In genomic region chr1:74326916-74327315, GRCm38 (mm10) we compare ENCODE assay signal across 12 mouse cellular contexts. TPM values are rescaled to one million over a fixed set of nuclear protein-coding genes. Genes with fewer than 3 reads are reported as not detected.
A peak's percentile ranks its signal among the peaks of the same experiment; 100 is the strongest.
DNase-seq lines count a peak whose midpoint lies in the region; ATAC-seq and TF ChIP-seq lines count a peak whose summit lies in the region.
"Not testable (repeated sequence)": the region's sequence is repeated elsewhere in the genome, so short reads cannot be mapped to it uniquely, and the experiment has no call there.
"Had no signal": no experiment of that assay in that cellular context is flagged by ENCODE, and none has a peak within 500 bp of the region (broad histone marks: within the 10 kb centered on the region; RNA-seq: fewer than 3 reads in every experiment).

No protein-coding gene starts in this region.

- H3K9me3 ChIP-seq in E14TG2a.4 (ENCODE audit: low read length); forebrain, postnatal 0 days (ENCODE audit: low read length); intestine, postnatal 0 days (ENCODE audit: control insufficient read depth); liver, postnatal 0 days (ENCODE audit: low read length); midbrain, embryonic 11.5 days (ENCODE audit: control insufficient read depth, low read length): not testable (repeated sequence)

- not testable (repeated sequence) for DNase-seq in Patski (ENCODE audit: low read depth, low spot score); forebrain, postnatal 0 days; layer of hippocampus, adult 2 months (ENCODE audit: low spot score in 2 of 2); liver, postnatal 0 days
- DNase-seq in midbrain, embryonic 11.5 days (ENCODE audit: low spot score, missing footprints) = peak; percentile 75

- CTCF ChIA-PET in Patski (lab: Charles Lee) = interaction anchor here (1.0 to 2.1 kb wide), 2 partner anchors 14 to 24 kb away, joined by 3 to 9 read pairs; no protein-coding TSS in a partner anchor

- H3K4me1 ChIP-seq in E14TG2a.4 (replicated peaks; ENCODE audit: low read depth, low read length); forebrain, postnatal 0 days (ENCODE audit: insufficient read depth); intestine, postnatal 0 days (replicated peaks; ENCODE audit: control insufficient read depth, insufficient read depth, low read length); midbrain, embryonic 11.5 days (ENCODE audit: control insufficient read depth, insufficient read depth, low read length): not testable (repeated sequence)
- H3K4me1 ChIP-seq in liver, postnatal 0 days (ENCODE audit: insufficient read depth) = peaks cover 13% of the 10 kb centered on the region

- not testable (repeated sequence) for H3K4me2 ChIP-seq in forebrain, postnatal 0 days (ENCODE audit: low read depth); intestine, postnatal 0 days (replicated peaks; ENCODE audit: low read depth); liver, postnatal 0 days (ENCODE audit: low read depth, low read length); midbrain, embryonic 11.5 days

- H3K4me3 ChIP-seq in E14TG2a.4 (replicated peaks; ENCODE audit: low read length); forebrain, postnatal 0 days (ENCODE audit: low read depth, low read length); intestine, postnatal 0 days (ENCODE audit: low read depth, low read length); layer of hippocampus, adult 2 months; liver, postnatal 0 days (ENCODE audit: low read depth, low read length); midbrain, embryonic 11.5 days (ENCODE audit: low read depth, low read length): not testable (repeated sequence)

- H3K27me3 ChIP-seq in E14TG2a.4 (ENCODE audit: insufficient read depth, low read length) = peaks cover 20% of the 10 kb centered on the region
- not testable (repeated sequence) for H3K27me3 ChIP-seq in Patski; forebrain, postnatal 0 days (ENCODE audit: insufficient read depth, low read length); intestine, postnatal 0 days (replicated peaks; ENCODE audit: control insufficient read depth, insufficient read depth, low read length); liver, postnatal 0 days (ENCODE audit: insufficient read depth, low read length); midbrain, embryonic 11.5 days (ENCODE audit: control insufficient read depth, insufficient read depth, low read length)

- not testable (repeated sequence) for TF ChIP-seq EP300 in liver, postnatal 0 days (IDR thresholded peaks at IDR 0.05; ENCODE audit: low read depth)

- in situ Hi-C loops in Patski (cut with MboI; ENCODE audit: low pct_unique_long_range_greater_than_20kb) = not testable (repeated sequence)

- not testable (repeated sequence) for ATAC-seq in Patski; forebrain, postnatal 0 days; intestine, postnatal 0 days; liver, postnatal 0 days; midbrain, embryonic 11.5 days (ENCODE audit: low FRiP score)

- not testable (repeated sequence) for H3K36me3 ChIP-seq in E14TG2a.4 (ENCODE audit: insufficient read depth, low read length); forebrain, postnatal 0 days (ENCODE audit: insufficient read depth); intestine, postnatal 0 days (ENCODE audit: control insufficient read depth, insufficient read depth); liver, postnatal 0 days (replicated peaks; ENCODE audit: insufficient read depth, low read length); midbrain, embryonic 11.5 days (ENCODE audit: control insufficient read depth, insufficient read depth, low read length)

- POLR2A ChIA-PET in Patski (lab: Charles Lee) = not testable (repeated sequence)

- not testable (repeated sequence) for H3K9ac ChIP-seq in forebrain, postnatal 0 days; intestine, postnatal 0 days (ENCODE audit: low read depth, low read length); liver, postnatal 0 days (replicated peaks); midbrain, embryonic 11.5 days (ENCODE audit: low read length)

- 73% methylated on average over 2 of the region's 2 CpGs for WGBS in forebrain, postnatal 0 days
- 84% methylated on average over 2 of the region's 2 CpGs for WGBS in intestine, postnatal 0 days
- 72% methylated on average over 2 of the region's 2 CpGs for WGBS in liver, postnatal 0 days (ENCODE audit: insufficient replicate concordance)
- WGBS in midbrain, embryonic 11.5 days = 79% methylated on average over 2 of the region's 2 CpGs

- not testable (repeated sequence) for H3K27ac ChIP-seq in forebrain, postnatal 0 days (ENCODE audit: low read depth, low read length); intestine, postnatal 0 days (ENCODE audit: low read depth, low read length); layer of hippocampus, adult 2 months; liver, postnatal 0 days (ENCODE audit: low read depth); midbrain, embryonic 11.5 days (ENCODE audit: low read depth, low read length)

- TF ChIP-seq CTCF in E14TG2a.4 (conservative IDR thresholded peaks at IDR 0.05; ENCODE audit: low read length) (peak; percentile 33), Patski (IDR thresholded peaks at IDR 0.05) (peak; percentile 67)
- TF ChIP-seq CTCF in forebrain, postnatal 0 days (IDR thresholded peaks at IDR 0.05; ENCODE audit: low read depth) = 0 out of 2 replicates have a peak, but pooled peaks have one; percentile 13
- peak; percentile 50 for TF ChIP-seq CTCF in intestine, postnatal 0 days (IDR thresholded peaks at IDR 0.05; ENCODE audit: low read depth)
- peak; percentile 56 for TF ChIP-seq CTCF in layer of hippocampus, adult 2 months (conservative IDR thresholded peaks at IDR 0.05)
- TF ChIP-seq CTCF in liver, postnatal 0 days (IDR thresholded peaks at IDR 0.05; ENCODE audit: low read depth) = peak; percentile 49

RNA-seq across cellular contexts. Expression of gene Tmbim1, which starts 21.5 kb away (rescaled TPM):
- polyA plus RNA-seq in Patski (2021) = 28.0 TPM
- 5.8 and 7.9 TPM in 2 replicates for total RNA-seq in forebrain, postnatal 0 days (2014; rRNA removed)
- 6.1 and 7.9 TPM in 2 replicates for polyA plus RNA-seq in forebrain, postnatal 0 days (2015; fragmentation: Nextera tagmentation; extraction: Ambion mirVana)
- 47.4 and 49.1 TPM in 2 replicates for polyA plus RNA-seq in intestine, postnatal 0 days (2015; fragmentation: Nextera tagmentation; extraction: Ambion mirVana)
- 10 to 100 TPM; 23.3 to 23.9 TPM for total RNA-seq in layer of hippocampus, adult 2 months (2021)
- 18.5 and 18.7 TPM in 2 replicates for polyA plus RNA-seq in liver, postnatal 0 days (2015; fragmentation: Nextera tagmentation; extraction: Ambion mirVana)
- 6.4 and 7.0 TPM in 2 replicates for polyA plus RNA-seq in midbrain, embryonic 11.5 days (2014; fragmentation: Nextera tagmentation; extraction: Ambion mirVana)

RNA-seq across cellular contexts. Expression of gene Catip, which starts 35.0 kb away (rescaled TPM):
- polyA plus RNA-seq in Patski (2021) = 2.2 TPM
- total RNA-seq in forebrain, postnatal 0 days (2014; rRNA removed) = 2.1 and 2.7 TPM in 2 replicates
- polyA plus RNA-seq in forebrain, postnatal 0 days (2015; fragmentation: Nextera tagmentation; extraction: Ambion mirVana) = 0.63 and 1.6 TPM in 2 replicates
- polyA plus RNA-seq in intestine, postnatal 0 days (2015; fragmentation: Nextera tagmentation; extraction: Ambion mirVana) = 0.25 and 0.33 TPM in 2 replicates
- total RNA-seq in layer of hippocampus, adult 2 months (2021) = 1 to 10 TPM; 1.1 to 1.8 TPM
- 0.11 TPM in 1 of 2 replicates, not detected in the other for polyA plus RNA-seq in liver, postnatal 0 days (2015; fragmentation: Nextera tagmentation; extraction: Ambion mirVana)
- polyA plus RNA-seq in midbrain, embryonic 11.5 days (2014; fragmentation: Nextera tagmentation; extraction: Ambion mirVana) = 0.05 and 0.22 TPM in 2 replicates
- total RNA-seq: common myeloid progenitor, adult 5-6 weeks; granulocyte monocyte progenitor cell, adult 5-6 weeks had no signal
- polyA plus RNA-seq: activated CD4-positive, CD25-positive, alpha-beta regulatory T cell, adult 4 months; G1E had no signal

RNA-seq across cellular contexts. Expression of gene Pnkd, which starts 42.2 kb away (rescaled TPM):
- polyA plus RNA-seq in Patski (2021) = 158 TPM
- total RNA-seq in forebrain, postnatal 0 days (2014; rRNA removed) = 57.5 and 64.5 TPM in 2 replicates
- polyA plus RNA-seq in forebrain, postnatal 0 days (2015; fragmentation: Nextera tagmentation; extraction: Ambion mirVana) = 112 and 128 TPM in 2 replicates
- polyA plus RNA-seq in intestine, postnatal 0 days (2015; fragmentation: Nextera tagmentation; extraction: Ambion mirVana) = 103 and 107 TPM in 2 replicates
- total RNA-seq in layer of hippocampus, adult 2 months (2021) = 100 to 1,000 TPM; 171 to 185 TPM
- polyA plus RNA-seq in liver, postnatal 0 days (2015; fragmentation: Nextera tagmentation; extraction: Ambion mirVana) = 46.7 and 50.0 TPM in 2 replicates
- 83.9 and 84.6 TPM in 2 replicates for polyA plus RNA-seq in midbrain, embryonic 11.5 days (2014; fragmentation: Nextera tagmentation; extraction: Ambion mirVana)

RNA-seq across cellular contexts. Expression of gene Aamp, which starts 42.4 kb away (rescaled TPM):
- 257 TPM for polyA plus RNA-seq in Patski (2021)
- total RNA-seq in forebrain, postnatal 0 days (2014; rRNA removed) = 160 and 179 TPM in 2 replicates
- polyA plus RNA-seq in forebrain, postnatal 0 days (2015; fragmentation: Nextera tagmentation; extraction: Ambion mirVana) = 211 and 215 TPM in 2 replicates
- 130 and 136 TPM in 2 replicates for polyA plus RNA-seq in intestine, postnatal 0 days (2015; fragmentation: Nextera tagmentation; extraction: Ambion mirVana)
- 100 to 1,000 TPM; 153 to 155 TPM for total RNA-seq in layer of hippocampus, adult 2 months (2021)
- 105 and 109 TPM in 2 replicates for polyA plus RNA-seq in liver, postnatal 0 days (2015; fragmentation: Nextera tagmentation; extraction: Ambion mirVana)
- 175 and 186 TPM in 2 replicates for polyA plus RNA-seq in midbrain, embryonic 11.5 days (2014; fragmentation: Nextera tagmentation; extraction: Ambion mirVana)

RNA-seq across cellular contexts. Expression of gene Slc11a1, which starts 48.1 kb away (rescaled TPM):
- polyA plus RNA-seq in Patski (2021) = 0.10 TPM
- 3.7 and 10.7 TPM in 2 replicates for total RNA-seq in forebrain, postnatal 0 days (2014; rRNA removed)
- polyA plus RNA-seq in forebrain, postnatal 0 days (2015; fragmentation: Nextera tagmentation; extraction: Ambion mirVana) = 1.8 and 3.3 TPM in 2 replicates
- polyA plus RNA-seq in intestine, postnatal 0 days (2015; fragmentation: Nextera tagmentation; extraction: Ambion mirVana) = 3.8 and 4.3 TPM in 2 replicates
- 1 to 10 TPM; 3.1 to 3.9 TPM for total RNA-seq in layer of hippocampus, adult 2 months (2021)
- 12.8 and 15.1 TPM in 2 replicates for polyA plus RNA-seq in liver, postnatal 0 days (2015; fragmentation: Nextera tagmentation; extraction: Ambion mirVana)
- polyA plus RNA-seq in midbrain, embryonic 11.5 days (2014; fragmentation: Nextera tagmentation; extraction: Ambion mirVana) = 1.6 and 2.1 TPM in 2 replicates
- total RNA-seq: hematopoietic stem cell, adult 5-6 weeks had no signal
- polyA plus RNA-seq: G1E had no signal

Comparison
In these comparisons a context has a peak if more than half of its experiments do, and no peak if none do; other contexts are left out.
1. CTCF ChIP-seq: peak in every context shown above with its lines; median percentile 67 in Patski; 56 in layer of hippocampus, adult 2 months; 50 in intestine, postnatal 0 days; 49 in liver, postnatal 0 days; 33 in E14TG2a.4; 13 in forebrain, postnatal 0 days.